Mouse (Mus musculus) adrenal gland, postnatal 36 days (tissue): Measurements from ENCODE around the gene Bhmt. TPM values are rescaled to one million over a fixed set of nuclear protein-coding genes. Genes with fewer than 3 reads are reported as not detected.

Experiments used
- DNase-seq, 2 experiments: peaks; one replicate each; pipeline ENCODE4 v3.0.0; 2021; ENCODE audit warnings: mixed read lengths in 1 of 2
- long read RNA-seq, 2 experiments: library from polyadenylated mRNA; stranded (forward); transcript quantifications; one replicate each; pipeline ENCODE4 v2.0.0; 2021; ENCODE audit warnings: borderline sequencing depth in 2 of 2
- total RNA-seq, 2 experiments: library from RNA; stranded (reverse); gene quantifications; 2 replicates each; pipeline ENCODE4 v1.2.3; 2021

The Bhmt gene
- 1 to 10 TPM; 1.2 to 1.5 TPM for total RNA-seq
- long read RNA-seq, experiment 1, transcript Bhmt-201 (8 exons, 2,490 nt): major isoform, 10 of 10 reads
- long read RNA-seq, experiment 1, partial matches to known transcripts: 0 of 10 reads
- long read RNA-seq, experiment 1, other reads (novel, unspliced or antisense): 0 of 10 reads
- long read RNA-seq, experiment 2, partial matches to known transcripts: 0 of 4 reads
- long read RNA-seq, experiment 2, other reads (novel, unspliced or antisense): 0 of 4 reads

DNA sequence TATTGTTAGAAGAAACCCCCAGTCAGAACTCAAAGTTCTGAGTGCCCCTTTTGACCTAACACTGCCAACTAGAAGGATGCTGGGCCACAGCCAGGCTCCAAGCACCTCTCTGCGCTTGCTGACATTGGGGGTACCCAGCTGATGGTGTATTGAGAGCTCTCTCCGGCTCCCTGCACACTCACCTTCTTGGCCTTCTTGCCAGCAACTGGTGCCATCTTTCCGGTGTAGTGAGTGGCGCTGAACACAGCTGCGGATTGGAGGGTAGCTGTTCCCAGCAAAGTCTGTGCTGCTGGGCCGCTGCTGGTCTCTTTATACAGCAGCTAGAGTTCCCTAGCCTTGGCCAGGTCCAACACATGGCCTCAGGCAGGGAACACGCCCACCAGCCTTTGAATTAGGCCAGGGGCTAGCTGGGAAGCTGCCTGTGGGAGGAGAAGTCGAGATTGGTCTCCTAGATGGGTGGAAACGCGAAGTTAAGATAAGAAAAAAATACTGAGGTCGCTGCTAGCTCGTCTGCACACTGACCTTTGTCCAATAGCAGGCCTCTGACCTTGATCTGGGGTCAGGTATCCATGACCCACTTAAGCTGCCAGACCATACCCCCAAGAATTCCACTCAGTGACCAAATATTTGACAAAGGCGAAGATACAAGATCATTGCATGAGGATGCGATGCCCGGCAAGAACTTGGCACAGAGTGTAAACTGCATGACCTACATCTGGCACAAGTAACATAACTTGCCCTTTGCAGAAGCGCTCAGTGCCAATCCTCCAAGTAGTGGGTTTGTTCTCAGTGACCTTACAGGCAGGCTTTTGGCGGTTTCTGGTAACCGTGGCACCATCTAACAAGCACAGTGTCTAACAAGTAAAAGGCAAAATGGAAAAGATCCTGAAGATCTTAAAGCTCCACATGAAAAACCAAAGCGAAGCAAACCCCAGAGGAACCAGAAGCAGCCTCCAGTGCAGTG is at the start of gene Bhmt:
Gene Bhmt, minus strand, starts transcription at position 680 of the 964 bp plus-strand sequence.
- DNase-seq: peak; percentile 15 to 19

GRCm38 (mm10) chr13:93687321-93687720 is 49.6 kb upstream of the Bhmt start:
- DNase-seq: no peak

- no peak for DNase-seq
Observed at GRCm38 (mm10) chr13:93685226-93685625, 47.5 kb upstream of the Bhmt start.

DNA sequence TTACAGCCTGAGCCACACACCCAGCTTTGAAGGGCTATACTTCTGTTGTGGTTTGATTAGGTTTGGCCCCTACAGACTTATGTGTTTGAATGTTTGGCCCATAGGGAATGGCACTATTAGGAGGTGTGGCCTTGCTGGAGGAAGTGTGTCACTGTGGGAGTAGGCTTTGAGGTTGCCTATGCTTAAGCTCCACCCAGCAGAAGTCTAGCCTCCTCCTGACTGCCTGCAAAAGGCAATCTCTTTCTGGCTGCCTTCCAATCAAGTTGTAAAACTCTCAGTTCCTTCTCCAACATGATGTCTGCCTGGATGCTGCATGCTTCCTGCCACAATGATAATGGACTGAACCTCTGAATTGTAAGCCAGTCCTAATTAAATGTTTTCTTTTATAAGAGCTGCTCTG is 45.6 kb upstream of the Bhmt start:
- DNase-seq: no peak

DNA sequence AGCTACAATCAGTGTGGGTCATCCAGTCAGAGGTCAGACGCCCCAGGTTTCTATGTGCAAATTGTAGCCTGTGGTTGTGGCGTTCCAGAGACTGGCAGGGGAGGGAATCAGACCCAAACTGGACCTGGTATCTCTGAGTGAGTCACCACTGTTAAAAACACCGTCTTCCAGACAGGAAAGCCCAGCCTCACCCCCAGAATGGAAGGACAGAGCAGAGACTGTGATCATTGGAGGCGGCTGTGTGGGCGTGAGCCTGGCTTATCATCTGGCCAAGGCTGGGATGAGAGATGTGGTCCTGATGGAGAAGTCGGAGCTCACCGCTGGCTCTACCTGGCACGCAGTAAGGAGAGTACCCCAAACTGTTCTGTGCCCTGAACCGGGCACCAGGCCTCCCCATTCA is 39.1 kb upstream of the Bhmt start:
- peak in 1 of 2 experiments; percentile 7 for DNase-seq

GRCm38 (mm10) chr13:93674131-93674561 is 36.4 kb upstream of the Bhmt start, which contains the start of the genes Bhmt2 and Dmgdh:
Gene Bhmt2, minus strand, starts transcription at chr13:93674302.
Gene Dmgdh, plus strand, starts transcription at chr13:93674433.
- peak; percentile 5 to 13 for DNase-seq

GRCm38 (mm10) chr13:93673296-93673695 is 35.5 kb upstream of the Bhmt start:
- DNase-seq: no peak

DNA sequence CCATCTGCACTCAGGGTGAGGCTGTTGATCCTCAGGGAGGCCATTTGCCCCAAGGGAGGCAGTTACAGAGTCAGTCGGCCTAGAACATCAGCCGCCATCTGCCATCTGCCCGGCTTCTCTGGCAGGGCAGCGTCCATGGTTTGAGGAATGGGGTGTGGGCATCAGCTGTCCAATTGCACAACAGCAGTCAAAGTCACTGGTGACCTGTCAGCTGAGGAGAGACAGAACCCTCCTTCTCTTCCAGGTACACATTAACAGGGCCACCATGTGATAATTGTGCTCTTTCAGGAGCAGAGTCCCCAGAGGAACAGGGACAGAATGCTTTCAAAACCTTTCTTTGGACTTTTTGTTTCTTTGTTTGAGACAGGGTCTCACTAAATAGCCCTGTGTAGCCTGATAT is 34.6 kb upstream of the Bhmt start:
- no peak for DNase-seq

DNA sequence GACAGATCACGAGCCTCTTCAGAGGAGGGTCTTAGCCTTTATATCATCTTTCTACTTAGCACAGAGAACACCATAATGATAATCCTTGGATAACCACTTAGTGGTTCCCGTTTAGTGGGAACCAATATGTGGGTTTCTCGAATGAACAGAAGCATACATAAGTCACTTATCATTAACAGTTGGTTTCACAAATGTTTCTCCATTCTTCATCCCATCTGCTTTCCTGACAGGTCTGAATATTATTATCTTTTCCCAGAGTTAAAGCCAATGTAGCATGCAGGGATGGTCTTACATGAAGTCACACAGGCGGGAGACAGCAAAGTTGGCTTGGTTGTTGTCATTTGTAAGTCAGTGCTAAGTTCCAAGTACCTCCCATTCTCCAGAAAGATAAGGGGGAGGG is 29.8 kb upstream of the Bhmt start:
- DNase-seq: no peak

- no peak for DNase-seq
Observed at GRCm38 (mm10) chr13:93657941-93658340, 20.2 kb upstream of the Bhmt start.

GRCm38 (mm10) chr13:93653382-93653781 is 15.6 kb upstream of the Bhmt start:
- no peak for DNase-seq

DNA sequence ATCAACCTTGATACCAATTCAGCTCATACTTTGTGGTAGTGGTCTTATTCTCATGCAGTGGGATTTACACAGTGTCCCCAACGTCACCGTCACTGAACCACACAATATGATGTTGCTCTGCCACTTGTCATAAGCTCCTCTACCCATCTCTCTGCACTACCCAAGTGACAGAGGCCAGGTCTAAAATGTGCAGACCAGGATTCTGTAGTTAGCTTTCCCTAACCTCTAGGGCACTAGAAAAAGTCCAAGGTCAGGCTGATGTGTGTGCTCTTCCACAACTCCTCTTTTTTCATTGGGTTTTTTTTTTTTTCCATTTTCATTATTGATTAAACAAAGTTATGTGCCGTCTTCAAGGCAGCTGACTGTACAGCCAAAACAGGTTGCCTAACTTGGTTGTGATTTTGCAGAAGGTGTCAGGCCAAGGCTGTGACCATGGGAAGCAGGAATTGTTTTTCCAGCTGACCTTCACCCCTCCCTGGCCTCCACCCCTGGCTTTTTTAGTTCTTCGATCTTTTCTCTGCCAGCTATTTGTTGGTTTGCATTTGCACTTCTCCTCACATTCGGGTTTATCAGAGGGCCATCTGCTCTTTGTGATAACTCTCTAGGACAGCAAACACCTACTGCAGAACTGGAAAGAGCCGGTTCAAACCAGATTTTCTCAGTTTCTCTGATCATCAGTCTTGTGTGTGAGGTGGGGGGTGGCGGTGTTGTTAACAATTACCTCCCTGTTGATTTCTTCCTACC is 10.8 kb upstream of the Bhmt start:
- DNase-seq: peak; percentile 33 to 44

DNA sequence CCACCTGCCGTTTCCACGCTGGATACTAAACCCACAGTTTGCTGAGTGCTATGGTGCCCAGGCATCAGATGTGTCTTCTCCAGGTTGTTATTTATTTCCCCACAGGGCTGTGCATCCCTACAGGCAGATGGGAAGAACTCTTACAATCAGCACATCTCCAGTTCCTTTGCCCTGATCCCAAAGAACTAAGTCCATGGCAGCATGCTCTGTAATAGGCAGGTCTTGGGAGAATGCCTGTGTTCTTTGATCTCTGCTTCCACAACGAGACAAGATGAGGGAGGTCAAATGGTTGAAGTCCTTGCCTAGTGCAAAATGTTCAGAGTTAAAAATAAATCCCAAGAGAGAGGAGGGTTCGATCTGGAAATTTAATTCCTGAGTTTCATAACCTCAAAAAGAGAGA is 1.9 kb upstream of the Bhmt start:
- DNase-seq: no peak

DNA sequence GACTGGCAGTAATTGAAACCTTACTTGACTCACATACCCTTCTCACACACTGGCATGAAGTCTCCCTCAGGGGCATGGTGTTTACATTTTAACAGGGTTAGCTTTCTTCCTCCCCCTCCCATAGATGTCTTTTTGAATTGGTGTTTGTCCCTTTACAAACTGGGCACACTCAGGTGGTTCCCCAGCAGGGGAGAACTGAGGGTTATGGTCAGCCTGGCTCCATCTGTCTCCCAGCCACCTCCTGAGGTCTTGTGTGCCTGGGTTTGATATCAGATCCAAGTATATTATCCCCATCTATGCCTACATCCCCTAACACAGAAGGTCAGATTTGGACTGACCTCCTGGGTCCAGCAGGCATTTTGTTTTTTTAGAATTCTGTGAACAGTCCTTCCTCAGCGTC is 1.2 kb downstream of the Bhmt start:
- DNase-seq: no peak

DNA sequence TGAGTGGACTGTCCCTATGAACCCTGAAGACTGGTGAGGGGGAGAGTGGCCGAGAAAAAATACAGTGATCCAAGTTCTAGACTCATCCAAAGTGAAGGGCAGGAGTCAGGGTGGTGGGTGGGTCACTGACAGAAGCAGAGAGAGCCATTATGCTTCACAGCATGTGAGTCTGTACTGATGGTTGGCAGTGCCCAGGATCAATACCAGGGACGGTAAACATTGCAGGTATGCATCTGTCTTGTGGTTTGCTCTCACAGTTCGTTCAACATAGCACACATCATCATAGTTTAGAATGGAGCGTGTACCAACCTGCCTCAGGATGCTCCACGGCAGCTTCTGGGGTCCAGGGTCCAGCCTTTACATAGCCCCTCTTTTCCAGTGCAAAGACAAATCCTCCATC is 4.8 kb downstream of the Bhmt start:
- DNase-seq: no peak

- no peak for DNase-seq
Observed at GRCm38 (mm10) chr13:93630941-93631705, 6.6 kb downstream of the Bhmt start.

DNA sequence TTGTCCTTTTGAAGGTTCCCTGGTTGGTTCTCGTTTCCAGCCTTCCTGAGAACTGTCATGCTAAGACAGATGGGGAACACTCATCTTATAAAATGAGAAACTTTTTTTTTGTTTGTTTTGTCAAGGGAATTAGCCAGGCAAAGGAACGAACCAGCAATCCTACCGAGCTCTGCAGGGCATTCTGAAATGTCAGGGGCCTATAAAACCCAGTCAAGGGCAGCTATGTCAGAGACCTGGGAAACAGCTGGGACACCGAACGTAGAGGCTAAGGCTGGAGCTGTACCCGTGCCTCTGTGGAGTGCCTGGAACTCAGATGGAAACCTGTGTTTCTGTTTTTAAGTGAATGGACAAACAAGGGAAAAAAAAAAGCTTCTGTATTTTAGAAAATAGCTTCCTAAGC is 8.9 kb downstream of the Bhmt start:
- DNase-seq: peak in 1 of 2 experiments; percentile 17

DNA sequence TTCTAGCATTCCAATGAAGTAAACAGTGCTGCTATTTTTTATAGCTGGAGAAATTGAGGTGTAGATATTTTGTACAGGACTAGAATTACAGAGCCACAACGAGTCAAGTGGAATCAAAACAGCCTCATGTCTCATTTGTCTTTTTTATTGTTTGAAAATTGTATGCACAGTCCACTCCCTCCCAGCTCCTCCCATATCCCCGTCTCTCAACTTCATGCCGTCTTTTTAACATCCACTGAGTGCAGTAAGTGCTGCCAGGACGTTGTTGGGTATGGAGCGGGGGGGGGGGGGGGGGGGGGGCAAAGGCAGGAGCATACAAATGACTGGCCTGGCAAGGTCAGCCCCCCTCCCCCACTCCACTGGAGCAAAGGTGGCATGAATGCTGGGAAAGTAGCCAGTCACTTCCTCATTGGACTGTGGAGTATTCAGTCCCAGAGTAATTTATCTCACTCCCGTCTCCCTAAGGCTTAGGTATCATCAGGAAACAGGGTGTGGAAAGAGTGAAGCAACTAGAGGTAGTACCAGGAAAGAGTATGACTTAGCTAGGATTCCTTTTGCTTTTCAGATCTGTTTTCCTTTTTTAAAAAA is 23.3 kb downstream of the Bhmt start:
- peak; percentile 24 to 65 for DNase-seq

- DNase-seq: no peak
Observed at GRCm38 (mm10) chr13:93613771-93614170, 24.0 kb downstream of the Bhmt start.

DNA sequence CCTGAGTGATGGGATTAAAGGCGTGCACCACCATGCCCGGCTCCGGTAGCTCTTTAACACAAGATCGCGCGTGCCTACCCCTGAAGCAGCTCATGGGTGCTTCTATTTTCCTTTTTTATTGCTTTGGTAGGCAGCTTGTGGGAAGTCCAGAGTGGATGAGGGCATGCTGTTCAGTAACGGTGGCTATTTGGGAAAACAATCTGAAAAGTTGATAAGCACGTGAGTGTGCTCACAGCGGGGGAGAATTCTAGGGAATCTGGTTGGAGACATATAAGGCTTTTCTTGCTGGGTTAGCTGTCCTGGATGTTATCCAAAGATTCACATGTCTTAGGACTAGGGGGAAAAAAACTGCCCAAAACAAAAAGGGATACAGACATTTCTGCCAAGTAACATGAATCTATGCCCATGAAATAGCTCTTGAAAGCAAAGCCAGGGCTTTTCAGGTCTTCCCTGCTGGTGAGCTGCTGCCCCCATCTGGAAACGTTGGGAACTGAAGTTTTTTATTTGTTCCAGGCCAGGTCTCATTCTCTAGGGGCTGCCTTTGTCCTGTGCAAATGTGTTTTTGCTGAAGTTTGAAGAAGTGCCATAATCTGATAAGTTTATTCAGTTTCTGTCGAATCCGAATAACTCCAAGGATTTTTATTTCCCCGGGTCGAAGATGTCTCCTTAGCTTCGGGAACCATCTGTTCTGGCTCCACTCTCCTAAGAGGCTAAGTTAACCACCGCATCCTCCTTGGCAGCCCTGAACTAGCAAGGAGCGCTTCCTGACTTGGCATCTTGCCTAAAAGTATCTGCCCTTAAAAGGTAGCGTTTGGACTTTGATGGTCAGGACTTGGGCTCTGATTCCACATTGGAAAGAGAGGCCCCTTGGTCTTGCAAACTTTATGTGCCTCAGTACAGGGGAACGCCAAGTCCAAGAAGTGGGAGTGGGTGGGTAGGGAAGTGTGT is 24.8 kb downstream of the Bhmt start:
- DNase-seq: peak; percentile 77 to 85
